Mouse (Mus musculus) C2C12 (cell line): ENCODE data around the gene Ifna4. TPM values are rescaled to one million over a fixed set of nuclear protein-coding genes. Genes with fewer than 3 reads are reported as not detected.

Experiments
- H3K27me3 ChIP-seq: one replicate; pipeline ENCODE4 v1.6.1; 2011; ENCODE audit not compliant: control insufficient read depth, insufficient read depth, insufficient read length
- H3K36me3 ChIP-seq: one replicate; pipeline ENCODE4 v1.6.1; 2011; ENCODE audit not compliant: control insufficient read depth, insufficient read depth
- H3K4me3 ChIP-seq: one replicate; pipeline ENCODE4 v1.5.1; 2011; ENCODE audit warnings: mild to moderate bottlenecking, control low read depth; ENCODE audit not compliant: poor library complexity, insufficient read depth, severe bottlenecking
- H3K79me2 ChIP-seq: one replicate; pipeline ENCODE4 v1.6.1; 2011; ENCODE audit not compliant: control insufficient read depth, insufficient read depth
- H3K79me3 ChIP-seq: one replicate; pipeline ENCODE4 v1.6.1; 2011; ENCODE audit warnings: low read depth, control low read depth
- H3ac ChIP-seq: one replicate; pipeline ENCODE3; 2011; ENCODE audit warnings: low read depth; ENCODE audit not compliant: control insufficient read depth, insufficient read length
- CEBPB ChIP-seq: IDR thresholded peaks from one replicate; pipeline ENCODE4 v1.6.1; 2011; ENCODE audit warnings: low read depth, mild to moderate bottlenecking, control low read depth, moderate library complexity
- CTCF ChIP-seq: IDR thresholded peaks from one replicate; pipeline ENCODE4 v1.5.1; 2011; ENCODE audit not compliant: control insufficient read depth, insufficient read depth, insufficient read length
- FOSL1 ChIP-seq: IDR thresholded peaks from one replicate; pipeline ENCODE4 v1.8.0; 2011; ENCODE audit warnings: mild to moderate bottlenecking, low read length; ENCODE audit not compliant: poor library complexity, insufficient read depth, severe bottlenecking
- MAX ChIP-seq: IDR thresholded peaks from one replicate; pipeline ENCODE4 v1.6.1; 2011; ENCODE audit warnings: mild to moderate bottlenecking, control low read depth
- MYOD1 ChIP-seq: IDR thresholded peaks from one replicate; pipeline ENCODE4 v1.6.1; 2011; ENCODE audit warnings: low read depth; ENCODE audit not compliant: control insufficient read depth, insufficient read length
- MYOG ChIP-seq: IDR thresholded peaks from one replicate; pipeline ENCODE4 v1.6.1; 2011; ENCODE audit not compliant: control insufficient read depth, insufficient read length; ENCODE audit errors: extremely low read depth
- USF1 ChIP-seq: IDR thresholded peaks from one replicate; pipeline ENCODE4 v1.6.1; 2011; ENCODE audit warnings: low read depth, mild to moderate bottlenecking, control low read depth, moderate library complexity
- polyA plus RNA-seq: library from polyadenylated mRNA; unstranded; fragments of >200 nt; fragmentation: generic; extraction: Trizol; gene quantifications from one replicate; pipeline ENCODE4 v1.2.1, GENCODE M21; 2012; ENCODE audit warnings: missing spikeins

Ifna4 gene
- polyA plus RNA-seq, 1 experiment: not detected

DNA sequence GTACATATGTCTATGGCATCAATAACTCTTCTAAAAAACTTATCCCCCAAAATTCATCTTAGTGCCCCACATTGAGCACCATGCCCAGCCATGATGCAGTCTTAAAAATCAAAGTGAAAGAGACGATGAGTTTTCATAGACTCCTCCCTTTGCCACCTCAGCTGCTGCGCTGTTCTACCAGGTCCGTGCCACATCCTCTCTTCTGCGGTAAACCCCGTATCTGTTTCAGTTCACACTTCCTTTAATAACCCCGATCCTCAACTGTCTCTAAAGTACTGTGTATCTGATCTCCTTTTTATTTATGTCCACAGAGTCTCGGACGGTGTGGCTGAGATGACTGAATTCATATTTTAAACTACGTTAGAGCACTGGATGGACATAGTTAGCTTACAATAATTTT is 22.9 kb downstream of the Ifna4 start:
- no peak overlapping the region for H3K4me3 ChIP-seq
- H3K27me3 ChIP-seq: peaks cover 27% of the 10 kb centered on the region
- H3K79me3 ChIP-seq: no peaks in the 10 kb centered on the region
- no peaks in the 10 kb centered on the region for H3K79me2 ChIP-seq
- no peaks in the 10 kb centered on the region for H3K36me3 ChIP-seq
- H3ac ChIP-seq: no peak overlapping the region
- TF ChIP-seq USF1: no peak
- TF ChIP-seq MYOD1: no peak

DNA sequence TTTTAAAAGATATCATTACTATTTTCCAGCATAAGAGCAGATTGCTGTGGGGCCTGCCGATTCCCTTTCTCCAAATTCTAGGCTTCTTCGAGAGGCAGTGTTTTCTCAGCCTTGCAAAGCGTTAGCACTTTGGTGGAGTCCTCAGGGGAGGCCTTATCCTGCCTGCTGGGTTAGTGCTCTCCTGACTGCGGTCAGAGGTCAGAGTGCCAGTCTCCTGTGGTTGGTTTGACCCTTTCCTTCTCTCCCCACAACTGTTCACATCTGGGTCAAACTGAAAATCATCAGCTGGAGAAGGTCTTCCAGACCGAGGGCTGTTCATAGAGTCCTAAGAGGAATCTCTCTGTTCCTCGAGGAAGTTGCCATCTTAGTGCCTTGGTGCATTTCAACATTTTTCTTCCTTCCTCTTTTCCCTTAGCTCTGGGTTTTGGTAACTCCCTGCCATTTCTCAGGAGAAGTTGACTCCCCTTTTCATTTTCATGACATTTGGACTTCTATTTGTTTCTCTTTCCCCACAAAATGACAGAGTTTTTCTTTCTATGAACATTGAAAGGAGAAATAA is 23.4 kb downstream of the Ifna4 start:
- Histone ChIP-seq H3K36me3 (no peaks in the 10 kb centered on the region), H3ac (no peak overlapping the region), H3K4me3 (no peak overlapping the region), H3K79me2 (no peaks in the 10 kb centered on the region), H3K27me3 (peaks cover 22% of the 10 kb centered on the region), H3K79me3 (no peaks in the 10 kb centered on the region)
- TF ChIP-seq MAX (no peak), FOSL1 (no peak), USF1 (no peak), CEBPB (no peak), MYOD1 (no peak), CTCF (no peak), MYOG (no peak)

DNA sequence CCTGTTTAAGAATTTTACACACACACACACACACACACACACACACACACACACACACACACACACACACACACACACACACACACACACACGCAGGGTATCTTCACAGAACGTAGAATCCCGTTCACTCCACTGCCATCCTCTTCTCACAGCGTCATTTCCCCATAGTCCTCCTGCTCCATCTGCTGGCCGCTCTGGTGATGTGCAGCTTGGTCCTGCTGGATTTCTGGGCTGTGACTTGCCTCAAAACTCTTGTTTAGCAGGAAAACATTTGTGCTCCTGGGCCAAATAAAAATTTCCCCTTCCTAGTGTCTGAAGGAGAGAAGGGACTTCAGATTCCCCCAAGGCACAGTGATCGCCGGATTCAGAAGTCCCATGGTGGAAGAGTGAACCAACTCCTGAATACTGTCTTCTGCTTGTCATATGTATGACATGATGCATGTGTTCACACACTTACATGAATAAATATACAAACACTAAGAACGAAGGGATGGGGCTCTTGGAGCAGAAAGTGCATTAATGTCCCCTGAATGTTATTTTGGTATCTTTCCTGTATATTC is 25.8 kb downstream of the Ifna4 start:
- peaks cover 5% of the 10 kb centered on the region for H3K27me3 ChIP-seq
- H3K79me3 ChIP-seq: no peaks in the 10 kb centered on the region
- TF ChIP-seq MAX: peak; percentile 41
- TF ChIP-seq CEBPB: no peak
- peak; percentile 90 for TF ChIP-seq CTCF
- TF ChIP-seq USF1: no peak
- no peak overlapping the region for H3ac ChIP-seq
- peak overlapping the region; percentile 48 for H3K4me3 ChIP-seq
- H3K36me3 ChIP-seq: no peaks in the 10 kb centered on the region
- H3K79me2 ChIP-seq: no peaks in the 10 kb centered on the region

DNA sequence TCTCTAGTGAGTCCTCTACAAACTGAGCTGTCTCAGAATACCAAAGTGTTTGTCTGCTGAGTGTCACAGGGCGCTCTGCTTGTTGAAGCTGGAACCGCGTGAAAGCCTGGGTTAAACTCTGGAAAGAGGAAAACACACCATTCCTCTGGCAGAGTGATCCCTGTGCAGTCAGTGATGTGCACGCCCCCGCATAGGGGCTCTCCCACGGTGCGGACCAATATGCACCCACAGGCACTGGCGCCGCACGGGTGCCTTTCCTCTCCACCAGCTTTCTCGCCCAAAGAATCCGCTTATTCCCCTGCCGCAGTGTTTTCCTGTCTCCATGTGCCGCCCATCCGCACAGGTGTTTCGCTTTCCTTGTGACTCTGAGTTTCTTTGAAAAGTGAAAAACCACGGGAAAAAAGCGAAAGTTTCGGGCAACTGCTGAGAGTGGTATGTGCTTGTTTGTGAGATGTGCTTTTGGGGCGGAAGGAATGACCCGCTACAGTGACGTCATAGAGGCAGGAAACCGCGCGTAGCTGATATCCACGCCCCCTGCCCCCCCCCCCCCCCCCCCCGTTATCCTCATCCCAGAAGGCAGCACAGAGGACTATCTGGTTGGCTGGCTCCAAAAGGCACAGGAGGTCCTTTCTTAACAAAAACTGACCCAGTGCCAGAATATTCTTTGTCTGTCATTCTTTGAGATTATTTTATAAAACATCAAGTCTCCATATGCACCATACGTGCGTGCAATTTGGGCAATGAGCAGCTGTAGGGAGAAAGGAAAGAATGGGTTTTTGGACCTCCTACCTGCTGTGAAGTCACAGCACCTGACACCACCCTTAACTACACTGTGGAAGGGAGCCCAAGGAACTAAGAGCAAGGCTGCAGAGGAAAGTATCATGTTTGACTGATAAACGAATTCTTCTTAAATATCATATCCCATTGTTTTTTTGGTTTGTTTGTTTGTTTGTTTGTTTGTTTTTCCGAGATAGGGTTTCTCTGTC is 26.6 kb downstream of the Ifna4 start:
- H3K27me3 ChIP-seq: no peaks in the 10 kb centered on the region
- peak overlapping the region; percentile 48 for H3K4me3 ChIP-seq
- H3K79me2 ChIP-seq: no peaks in the 10 kb centered on the region
- no peaks in the 10 kb centered on the region for H3K79me3 ChIP-seq
- peak overlapping the region; percentile 43 for H3ac ChIP-seq
- TF ChIP-seq CTCF (no peak), MAX (no peak), USF1 (no peak), FOSL1 (no peak), MYOD1 (no peak)
- no peaks in the 10 kb centered on the region for H3K36me3 ChIP-seq

DNA sequence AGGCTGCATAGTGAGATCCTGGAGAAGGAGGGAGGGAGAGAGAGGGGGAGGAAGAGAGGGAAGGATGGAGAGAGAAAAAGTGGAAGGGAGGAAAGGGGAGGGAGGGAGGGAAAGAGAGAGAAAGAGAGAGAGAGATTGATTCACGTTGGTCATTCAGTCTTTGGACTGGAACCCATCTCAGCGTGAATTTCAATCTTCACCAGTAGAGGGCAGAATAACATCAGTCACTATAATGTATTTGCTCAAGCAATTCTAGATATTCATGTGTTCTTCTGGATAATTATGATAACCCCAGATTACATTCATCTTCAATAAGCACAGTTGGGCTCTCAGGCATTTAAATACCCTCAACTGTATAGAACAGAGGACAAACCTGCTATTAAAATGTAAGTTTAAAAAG is 31.0 kb downstream of the Ifna4 start:
- H3K79me3 ChIP-seq: no peaks in the 10 kb centered on the region
- TF ChIP-seq CTCF (peak; percentile 1), MYOD1 (no peak)
- H3K4me3 ChIP-seq: no peak overlapping the region
- no peaks in the 10 kb centered on the region for H3K36me3 ChIP-seq
- H3K27me3 ChIP-seq: no peaks in the 10 kb centered on the region
- H3K79me2 ChIP-seq: no peaks in the 10 kb centered on the region
- H3ac ChIP-seq: no peak overlapping the region

DNA sequence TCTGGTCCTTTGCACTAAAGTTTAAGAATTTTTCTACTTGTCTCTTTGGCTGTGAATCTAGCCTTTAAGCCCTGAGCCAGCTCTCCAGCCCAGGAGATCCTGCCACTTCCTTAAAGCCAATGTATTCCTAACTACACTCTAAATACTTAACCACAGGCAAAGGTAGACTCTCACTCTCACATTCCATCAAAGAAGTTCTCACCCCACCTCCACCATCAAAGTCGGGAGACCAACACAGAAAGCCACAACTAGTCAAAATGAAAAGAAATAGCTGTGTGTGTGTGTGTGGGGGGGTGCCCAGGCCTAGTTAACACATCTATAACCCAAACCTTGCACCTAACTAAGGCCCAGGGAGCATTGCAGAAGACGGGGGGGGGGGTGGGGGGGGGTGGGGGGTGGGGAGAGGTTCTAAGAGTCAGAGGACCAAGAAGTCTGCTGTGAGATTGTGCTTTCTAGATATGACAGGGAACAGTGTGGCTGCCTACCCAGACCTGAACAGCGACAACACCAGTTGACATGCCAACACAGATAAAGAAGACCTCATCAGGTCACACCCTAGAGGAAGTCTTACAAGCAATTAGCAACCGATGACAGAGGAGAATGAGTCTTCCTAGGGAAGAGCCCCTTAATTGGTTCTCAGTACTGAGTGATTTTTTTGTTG is 33.9 kb downstream of the Ifna4 start:
- H3K79me3 ChIP-seq: no peaks in the 10 kb centered on the region
- no peak for TF ChIP-seq MAX
- TF ChIP-seq USF1: no peak
- no peak for TF ChIP-seq CEBPB
- TF ChIP-seq FOSL1: no peak
- no peak for TF ChIP-seq MYOG
- TF ChIP-seq MYOD1: no peak
- TF ChIP-seq CTCF: no peak
- no peak overlapping the region for H3K4me3 ChIP-seq
- no peaks in the 10 kb centered on the region for H3K79me2 ChIP-seq
- no peak overlapping the region for H3ac ChIP-seq
- H3K27me3 ChIP-seq: no peaks in the 10 kb centered on the region
- H3K36me3 ChIP-seq: no peaks in the 10 kb centered on the region
